Mouse (Mus musculus): ENCODE measurements around the gene Nelfcd. TPM values are rescaled to one million over a fixed set of nuclear protein-coding genes. Genes with fewer than 3 reads are reported as not detected.

Gene Nelfcd
- 40.2 TPM for polyA plus RNA-seq (2015; fragmentation: Illumina TruSeq; extraction: RNeasy Lipid Tissue Mini Kit (QIAGEN cat#74804); ENCODE audit: insufficient read depth, low replicate concordance)

GRCm38 (mm10) chr2:174415731-174416310 lies at the start of gene Nelfcd:
Gene Nelfcd, plus strand, starts transcription at chr2:174415804.

GRCm38 (mm10) chr2:174438737-174439449 lies 23.3 kb downstream of the Nelfcd start, which contains the start of gene Ctsz:
Gene Ctsz, minus strand, starts transcription at chr2:174439039.

GRCm38 (mm10) chr2:174450353-174450752 lies 34.7 kb downstream of the Nelfcd start, which contains the start of gene Tubb1:
Gene Tubb1, plus strand, starts transcription at chr2:174450695.

GRCm38 (mm10) chr2:174463789-174464523 lies 48.4 kb downstream of the Nelfcd start, which contains the start of gene Atp5e:
Gene Atp5e, minus strand, starts transcription at chr2:174464105.

GRCm38 (mm10) chr2:174472818-174473549 lies 57.4 kb downstream of the Nelfcd start, which contains the start of gene Prelid3b:
Gene Prelid3b, minus strand, starts transcription at chr2:174473081.

Other genes starting within 250 kb of the Nelfcd start
- gene Gnas, start 131.5 kb upstream of the Nelfcd start, polyA plus RNA-seq (2015; fragmentation: Illumina TruSeq; extraction: RNeasy Lipid Tissue Mini Kit (QIAGEN cat#74804); ENCODE audit: insufficient read depth, low replicate concordance), result 507 TPM
- not detected for gene Gm20721, start 69.1 kb upstream of the Nelfcd start, polyA plus RNA-seq (2015; fragmentation: Illumina TruSeq; extraction: RNeasy Lipid Tissue Mini Kit (QIAGEN cat#74804); ENCODE audit: insufficient read depth, low replicate concordance)
- gene Ctsz, start 23.2 kb downstream of the Nelfcd start, polyA plus RNA-seq (2015; fragmentation: Illumina TruSeq; extraction: RNeasy Lipid Tissue Mini Kit (QIAGEN cat#74804); ENCODE audit: insufficient read depth, low replicate concordance), result 212 TPM
- 8.2 TPM for gene Tubb1, start 34.9 kb downstream of the Nelfcd start, polyA plus RNA-seq (2015; fragmentation: Illumina TruSeq; extraction: RNeasy Lipid Tissue Mini Kit (QIAGEN cat#74804); ENCODE audit: insufficient read depth, low replicate concordance)
- 330 TPM for gene Atp5e, start 48.3 kb downstream of the Nelfcd start, polyA plus RNA-seq (2015; fragmentation: Illumina TruSeq; extraction: RNeasy Lipid Tissue Mini Kit (QIAGEN cat#74804); ENCODE audit: insufficient read depth, low replicate concordance)
- gene Prelid3b, start 57.3 kb downstream of the Nelfcd start, polyA plus RNA-seq (2015; fragmentation: Illumina TruSeq; extraction: RNeasy Lipid Tissue Mini Kit (QIAGEN cat#74804); ENCODE audit: insufficient read depth, low replicate concordance), result 62.8 TPM
- 21.0 TPM for gene Zfp831, start 227.7 kb downstream of the Nelfcd start, polyA plus RNA-seq (2015; fragmentation: Illumina TruSeq; extraction: RNeasy Lipid Tissue Mini Kit (QIAGEN cat#74804); ENCODE audit: insufficient read depth, low replicate concordance)

All from spleen, adult 10 weeks (tissue).